In the genomic region with DNA sequence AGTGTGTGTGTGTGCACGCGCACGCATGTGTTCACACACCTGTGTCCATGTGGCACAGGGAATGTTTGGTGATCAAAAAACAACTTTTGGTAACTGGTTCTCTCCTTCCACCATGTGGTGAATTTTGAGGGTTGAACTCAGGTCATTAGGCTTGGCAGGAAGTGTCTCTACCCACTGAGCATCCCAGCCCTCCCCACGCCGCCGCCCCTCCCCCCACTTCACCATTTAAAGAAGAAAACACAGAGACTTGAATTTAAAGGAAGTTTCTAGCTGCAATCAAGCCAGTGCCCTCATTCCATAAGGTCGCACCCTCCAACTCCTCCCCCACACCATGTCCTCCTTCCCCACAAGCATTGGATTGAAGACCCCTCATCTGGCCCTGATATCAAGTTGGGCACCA, we compare ENCODE assay signal across 25 mouse cellular contexts.
DNase-seq lines count a peak whose midpoint lies in the region; TF ChIP-seq lines count a peak whose summit lies in the region.
"Had no signal": no experiment of that assay in that cellular context is flagged by ENCODE, and none has a peak within 500 bp of the region (broad histone marks: within the 10 kb centered on the region; RNA-seq: fewer than 3 reads in every experiment).

No protein-coding gene starts in this region.

- H3K4me1 ChIP-seq in small intestine, adult 2 months (ENCODE audit: control insufficient read depth, insufficient read depth, insufficient read length, low read length) = peaks cover 7% of the 10 kb centered on the region
- H3K4me1 ChIP-seq: stomach, embryonic 15.5 days had no signal

- peak overlapping the region; percentile 39; the same call in 1 of the 2 replicates for H3K27ac ChIP-seq in small intestine, adult 2 months (ENCODE audit: insufficient read depth, low read depth, low read length)
- H3K27ac ChIP-seq: hindbrain, embryonic 10.5 days; hindbrain, embryonic 15.5 days; limb, embryonic 12.5 days; midbrain, embryonic 10.5 days; neural tube, embryonic 15.5 days; stomach, embryonic 15.5 days had no signal

- no peak overlapping the region for H3K4me3 ChIP-seq in small intestine, adult 2 months (ENCODE audit: low read depth, low read length)
- H3K4me3 ChIP-seq: erythroblast, embryonic 14.5 days; hindbrain, embryonic 10.5 days; hindbrain, embryonic 15.5 days; limb, embryonic 12.5 days; midbrain, embryonic 10.5 days; neural tube, embryonic 15.5 days; stomach, embryonic 15.5 days had no signal

- 93% methylated on average over 7 of the region's 7 CpGs for WGBS in small intestine, adult 2 months

- TF ChIP-seq POLR2A in small intestine, adult 2 months (IDR thresholded peaks at IDR 0.05; ENCODE audit: low read depth, low read length) = no peak

- peak; percentile 1 for DNase-seq in right cerebral cortex, postnatal 14 days
- DNase-seq in right cerebral cortex, postnatal 4 days = no peak
- DNase-seq in T-cell, adult 2 months (ENCODE audit: low spot score) = peak; percentile 26
- peak; percentile 74 for DNase-seq in induced T-regulatory cell, adult 2 months (ENCODE audit: low read depth)
- DNase-seq in layer of hippocampus, postnatal 36 days = no peak
- DNase-seq in kidney, postnatal 25 days = no peak
- DNase-seq: adrenal gland, postnatal 14 days; cerebellum, adult 2 months; cerebellum, postnatal 14 days; gastrocnemius, postnatal 10 days; heart, postnatal 14 days; kidney, adult 18-20 months; lung, adult 2 months; lung, postnatal 10 days; retina, postnatal 1 day; right cerebral cortex, postnatal 25 days had no signal

- no peaks in the 10 kb centered on the region for H3K27me3 ChIP-seq in small intestine, adult 2 months (ENCODE audit: control insufficient read depth, insufficient read depth, low read length)
- H3K27me3 ChIP-seq: Patski; stomach, embryonic 15.5 days had no signal

- no peak for TF ChIP-seq CTCF in small intestine, adult 2 months (IDR thresholded peaks at IDR 0.05; ENCODE audit: extremely low read depth, insufficient read length, insufficient replicate concordance, low read depth, low read length)

- no peaks in the 10 kb centered on the region for H3K36me3 ChIP-seq in small intestine, adult 2 months (ENCODE audit: control insufficient read depth, insufficient read depth, low read length)
- H3K36me3 ChIP-seq: hindbrain, embryonic 10.5 days; hindbrain, embryonic 15.5 days; limb, embryonic 12.5 days; midbrain, embryonic 10.5 days; neural tube, embryonic 15.5 days; stomach, embryonic 15.5 days had no signal

Comparison
In these comparisons a context has a peak if more than half of its experiments do, and no peak if none do; other contexts are left out.
1. DNase-seq: peak in right cerebral cortex, postnatal 14 days (single experiment), T-cell, adult 2 months (single experiment) and induced T-regulatory cell, adult 2 months (single experiment); none in right cerebral cortex, postnatal 4 days (single experiment), layer of hippocampus, postnatal 36 days (0 of 2) and kidney, postnatal 25 days (0 of 2).